Mouse (Mus musculus) megakaryocyte-erythroid progenitor cell, adult 5-6 weeks (primary cell): ENCODE results near the gene Prpsap1. TPM values are rescaled to one million over a fixed set of nuclear protein-coding genes. Genes with fewer than 3 reads are reported as not detected.
"Not testable (repeated sequence)": the region's sequence is repeated elsewhere in the genome, so short reads cannot be mapped to it uniquely, and the experiment has no call there.

Source experiments
- ATAC-seq: replicated peaks from 2 replicates; pipeline ENCODE4 v1.8.0; 2016; ENCODE audit warnings: mild to moderate bottlenecking, inconsistent platforms; ENCODE audit not compliant: severe bottlenecking, poor library complexity, low FRiP score, low TSS enrichment
- total RNA-seq, 2 experiments: library from RNA; stranded (forward) in 1 of 2; stranded (reverse) in 1 of 2; fragments of 200-1000, 215-1000 nt in 1 of 2; fragments of >200 nt in 1 of 2; fragmentation: Nextera tagmentation in 1 of 2; gene quantifications; 2 replicates each; pipeline ENCODE4 v1.2.3; 2014 to 2017

Gene Prpsap1
- total RNA-seq, 2 experiments from 2014 or later: 60.7 to 89.6 TPM

- peak; percentile 74 for ATAC-seq
These were observed 3.5 kb downstream of the Prpsap1 start for GRCm38 (mm10) chr11:116490232-116491107.

- no peak for ATAC-seq
These were observed 4.2 kb downstream of the Prpsap1 start for GRCm38 (mm10) chr11:116489771-116490231.

GRCm38 (mm10) chr11:116488693-116489375, 5.2 kb downstream of the Prpsap1 start:
- ATAC-seq: no peak

GRCm38 (mm10) chr11:116488207-116488606, 5.8 kb downstream of the Prpsap1 start:
- no peak for ATAC-seq

GRCm38 (mm10) chr11:116484261-116484660, 9.7 kb downstream of the Prpsap1 start:
- no peak for ATAC-seq

- no peak for ATAC-seq
These were observed 12.2 kb downstream of the Prpsap1 start for GRCm38 (mm10) chr11:116481776-116482175.

- ATAC-seq: no peak
These were observed 13.0 kb downstream of the Prpsap1 start for GRCm38 (mm10) chr11:116480975-116481374.

- ATAC-seq: no peak
These were observed 14.2 kb downstream of the Prpsap1 start for GRCm38 (mm10) chr11:116479832-116480231.

GRCm38 (mm10) chr11:116478978-116479377, 15.0 kb downstream of the Prpsap1 start:
- ATAC-seq: no peak

GRCm38 (mm10) chr11:116477160-116477759, 16.7 kb downstream of the Prpsap1 start:
- ATAC-seq: no peak

- no peak for ATAC-seq
These were observed 17.3 kb downstream of the Prpsap1 start for GRCm38 (mm10) chr11:116476696-116477095.

GRCm38 (mm10) chr11:116476041-116476440, 18.0 kb downstream of the Prpsap1 start:
- ATAC-seq: no peak

GRCm38 (mm10) chr11:116472275-116472674, 21.7 kb downstream of the Prpsap1 start:
- no peak for ATAC-seq

GRCm38 (mm10) chr11:116470896-116471295, 23.1 kb downstream of the Prpsap1 start:
- ATAC-seq: no peak

- no peak for ATAC-seq
These were observed 23.8 kb downstream of the Prpsap1 start for GRCm38 (mm10) chr11:116470249-116470648.

- not testable (repeated sequence) for ATAC-seq
These were observed 25.7 kb downstream of the Prpsap1 start for GRCm38 (mm10) chr11:116468338-116468737.

GRCm38 (mm10) chr11:116466141-116466540, 27.9 kb downstream of the Prpsap1 start, which contains the start of gene Qrich2:
TSS of gene Qrich2 (minus strand) at chr11:116466241.
- no peak for ATAC-seq

- peak; percentile 87 for ATAC-seq
These were observed 30.2 kb downstream of the Prpsap1 start for GRCm38 (mm10) chr11:116463833-116464232.

GRCm38 (mm10) chr11:116463338-116463737, 30.7 kb downstream of the Prpsap1 start:
- no peak for ATAC-seq

- no peak for ATAC-seq
These were observed 34.2 kb downstream of the Prpsap1 start for GRCm38 (mm10) chr11:116459786-116460185.
